Mouse (Mus musculus) bone marrow, adult 2 months (tissue): ENCODE measurements around the gene Dennd5b. TPM values are rescaled to one million over a fixed set of nuclear protein-coding genes. Genes with fewer than 3 reads are reported as not detected.

Experiments used
- H3K27ac ChIP-seq: fragments of 200-500 bp; 2 replicates; pipeline ENCODE4 v1.5.1; 2012; ENCODE audit warnings: low read depth, mild to moderate bottlenecking, control low read depth, inconsistent platforms, low read length; ENCODE audit not compliant: control insufficient read depth, poor library complexity, insufficient read depth
- H3K4me1 ChIP-seq: fragments of 200-500 bp; 2 replicates; pipeline ENCODE4 v1.6.1; 2011; ENCODE audit warnings: low read length; ENCODE audit not compliant: control insufficient read depth, insufficient read depth
- H3K4me3 ChIP-seq: fragments of 200-500 bp; replicated peaks from 2 replicates; pipeline ENCODE3; 2011; ENCODE audit warnings: mild to moderate bottlenecking, low read depth, low read length, control low read depth; ENCODE audit not compliant: control insufficient read depth
- CTCF ChIP-seq: fragments of 200-500 bp; IDR thresholded peaks from 2 replicates; pipeline ENCODE4 v1.5.1; 2011; ENCODE audit warnings: low read length, control low read depth; ENCODE audit not compliant: control insufficient read depth, insufficient read depth
- POLR2A ChIP-seq: fragments of 200-500 bp; IDR thresholded peaks from 2 replicates; pipeline ENCODE4 v1.6.1; 2011; ENCODE audit warnings: low read depth, mild to moderate bottlenecking, control low read depth, low read length, borderline replicate concordance; ENCODE audit not compliant: control insufficient read depth
- WGBS: fragments of 180-500 bp; shearing (Covaris S2); methylation state at CpG from one replicate; pipeline ENCODE4 v1.1.7; 2018; 5-methylcytosine and 5-hydroxymethylcytosine counted together
- polyA plus RNA-seq: library from polyadenylated mRNA; stranded (reverse); fragments of >200 nt; gene quantifications from 2 replicates; pipeline ENCODE4 v1.2.4, GENCODE M21; 2011; ENCODE audit warnings: low replicate concordance; ENCODE audit not compliant: missing spikeins, insufficient read depth, insufficient read length

Dennd5b gene
- polyA plus RNA-seq, 1 experiment, result 3.0 TPM

- H3K4me1 ChIP-seq, result no peaks in the 10 kb centered on the region
- no peak for TF ChIP-seq POLR2A
- TF ChIP-seq CTCF, result no peak
Measured at GRCm38 (mm10) chr6:149063382-149063781, 38.1 kb downstream of the Dennd5b start.

GRCm38 (mm10) chr6:149060670-149061387, 40.7 kb downstream of the Dennd5b start:
- TF ChIP-seq POLR2A, result no peak
- no peak for TF ChIP-seq CTCF
- Histone ChIP-seq H3K4me1 (no peaks in the 10 kb centered on the region), H3K27ac (no peak overlapping the region), H3K4me3 (no peak overlapping the region)
- WGBS, result 73% methylated on average over 5 of the region's 5 CpGs

More at GRCm38 (mm10) chr6:149063382-149063781, 38.1 kb downstream of the Dennd5b start:
- Histone ChIP-seq H3K27ac (no peak overlapping the region), H3K4me3 (no peak overlapping the region)

- no peak overlapping the region for H3K27ac ChIP-seq
- no peaks in the 10 kb centered on the region for H3K4me1 ChIP-seq
- TF ChIP-seq POLR2A, result no peak
- TF ChIP-seq CTCF, result peak; percentile 44; the same call in 1 of the 2 replicates
- no peak overlapping the region for H3K4me3 ChIP-seq
- WGBS, result 30% methylated on average over 3 of the region's 3 CpGs
Measured at GRCm38 (mm10) chr6:149057947-149058391, 43.5 kb downstream of the Dennd5b start.

GRCm38 (mm10) chr6:149054780-149055179, 46.7 kb downstream of the Dennd5b start:
- Histone ChIP-seq H3K4me3 (no peak overlapping the region), H3K4me1 (no peaks in the 10 kb centered on the region), H3K27ac (no peak overlapping the region)
- WGBS, result 44% methylated on average over 2 of the region's 2 CpGs
- TF ChIP-seq CTCF, result no peak
- no peak for TF ChIP-seq POLR2A

GRCm38 (mm10) chr6:149050978-149051723, 50.3 kb downstream of the Dennd5b start:
- 64% methylated on average over 4 of the region's 4 CpGs for WGBS
- H3K4me3 ChIP-seq, result no peak overlapping the region
- no peaks in the 10 kb centered on the region for H3K4me1 ChIP-seq
- TF ChIP-seq CTCF (no peak), POLR2A (no peak)
- H3K27ac ChIP-seq, result no peak overlapping the region

GRCm38 (mm10) chr6:149040099-149040498, 61.4 kb downstream of the Dennd5b start:
- WGBS, result 47% methylated on average over 4 of the region's 4 CpGs
- Histone ChIP-seq H3K4me3 (no peak overlapping the region), H3K27ac (no peak overlapping the region), H3K4me1 (no peaks in the 10 kb centered on the region)
- TF ChIP-seq POLR2A, result no peak
- no peak for TF ChIP-seq CTCF

GRCm38 (mm10) chr6:149032198-149032597, 69.3 kb downstream of the Dennd5b start:
- Histone ChIP-seq H3K27ac (no peak overlapping the region), H3K4me3 (no peak overlapping the region), H3K4me1 (no peaks in the 10 kb centered on the region)
- 78% methylated on average over 5 of the region's 5 CpGs for WGBS
- no peak for TF ChIP-seq CTCF
- no peak for TF ChIP-seq POLR2A

GRCm38 (mm10) chr6:149031377-149031776, 70.1 kb downstream of the Dennd5b start:
- no peak overlapping the region for H3K27ac ChIP-seq
- H3K4me1 ChIP-seq, result no peaks in the 10 kb centered on the region
- H3K4me3 ChIP-seq, result no peak overlapping the region
- TF ChIP-seq CTCF, result no peak
- TF ChIP-seq POLR2A, result no peak

GRCm38 (mm10) chr6:149018431-149018830, 83.0 kb downstream of the Dennd5b start:
- Histone ChIP-seq H3K27ac (no peak overlapping the region), H3K4me3 (no peak overlapping the region), H3K4me1 (no peaks in the 10 kb centered on the region)
- 75% methylated on average over 5 of the region's 5 CpGs for WGBS
- TF ChIP-seq CTCF, result no peak
- no peak for TF ChIP-seq POLR2A
